Mouse (Mus musculus): Measurements from ENCODE around the gene Pex3. TPM values are rescaled to one million over a fixed set of nuclear protein-coding genes. Genes with fewer than 3 reads are reported as not detected.
"Not testable (repeated sequence)": the region's sequence is repeated elsewhere in the genome, so short reads cannot be mapped to it uniquely, and the experiment has no call there.

Gene Pex3
- polyA plus RNA-seq, 1 experiment from 2014 or later, result 31.3 TPM

DNA sequence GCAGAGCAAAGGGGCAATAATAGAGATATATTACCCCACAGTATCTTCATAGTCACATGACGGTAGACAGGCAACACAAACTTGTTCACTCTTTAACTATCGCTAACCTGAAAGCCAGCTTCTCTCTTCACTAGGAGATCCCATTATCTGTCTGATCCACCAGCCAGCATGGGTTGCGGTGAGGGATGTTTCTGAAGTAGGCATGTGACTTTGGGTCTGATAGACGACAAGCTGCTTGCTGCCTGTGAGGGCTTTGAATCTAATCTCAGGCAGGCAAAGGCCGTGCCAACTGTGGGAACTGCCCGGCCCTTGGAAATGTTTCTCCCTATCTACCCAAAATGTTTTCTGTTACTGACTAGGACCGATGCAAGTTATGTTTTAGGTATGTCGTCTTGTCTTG, 50.6 kb downstream of the Pex3 start:
- DNase-seq (ENCODE audit: low spot score) (no peak), ATAC-seq (ENCODE audit: low read depth) (no peak)
- 0 out of 2 replicates have a peak, but pooled peaks cover 3% of the 10 kb centered on the region for H3K4me1 ChIP-seq (ENCODE audit: control insufficient read depth, insufficient read depth, low read length)
- 81% methylated on average over 8 of the region's 8 CpGs for WGBS
- H3K27me3 ChIP-seq (replicated peaks; ENCODE audit: control insufficient read depth, insufficient read depth, low read length), result no peaks in the 10 kb centered on the region
- H3K27ac ChIP-seq (replicated peaks; ENCODE audit: low read depth, low read length), result no peak overlapping the region
- no peaks in the 10 kb centered on the region for H3K9me3 ChIP-seq (ENCODE audit: control insufficient read depth, low read length)
- H3K4me3 ChIP-seq (ENCODE audit: low read depth, low read length), result no peak overlapping the region
- H3K4me2 ChIP-seq (ENCODE audit: low read depth, low read length), result peak overlapping the region; percentile 81; the same call in 1 of the 2 replicates
- H3K9ac ChIP-seq (ENCODE audit: low read depth, low read length), result no peak overlapping the region
- H3K36me3 ChIP-seq (ENCODE audit: control insufficient read depth, insufficient read depth, low read length), result peaks cover 9% of the 10 kb centered on the region; the same call in 1 of the 2 replicates

DNA sequence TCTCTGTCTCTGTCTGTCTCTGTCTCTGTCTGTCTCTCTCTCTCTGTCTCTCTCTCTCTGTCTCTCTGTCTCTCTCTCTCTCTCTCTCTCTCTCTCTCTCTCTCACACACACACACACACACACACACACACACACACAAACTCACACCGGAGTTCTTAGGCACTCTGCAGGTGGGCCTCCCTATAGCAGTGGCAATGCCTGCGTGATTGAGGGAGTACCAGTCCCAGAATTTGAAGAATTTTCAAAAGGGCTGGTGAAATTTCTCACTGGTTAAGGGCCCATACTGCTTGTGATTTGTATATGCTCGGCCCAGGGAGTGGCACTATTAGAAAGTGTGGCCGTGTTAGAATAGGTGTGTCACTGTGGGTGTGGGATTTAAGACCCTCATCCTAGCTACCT, 51.4 kb downstream of the Pex3 start:
- Histone ChIP-seq H3K4me2 (ENCODE audit: low read depth, low read length) (peak overlapping the region; percentile 81), H3K4me3 (ENCODE audit: low read depth, low read length) (peak overlapping the region; percentile 61), H3K9ac (ENCODE audit: low read depth, low read length) (peak overlapping the region; percentile 74)
- H3K27ac ChIP-seq (replicated peaks; ENCODE audit: low read depth, low read length); DNase-seq (ENCODE audit: low spot score); H3K36me3 ChIP-seq (ENCODE audit: control insufficient read depth, insufficient read depth, low read length); H3K9me3 ChIP-seq (ENCODE audit: control insufficient read depth, low read length); H3K27me3 ChIP-seq (replicated peaks; ENCODE audit: control insufficient read depth, insufficient read depth, low read length); H3K4me1 ChIP-seq (ENCODE audit: control insufficient read depth, insufficient read depth, low read length); ATAC-seq (ENCODE audit: low read depth): not testable (repeated sequence)
- 49% methylated on average over 4 of the region's 4 CpGs for WGBS

DNA sequence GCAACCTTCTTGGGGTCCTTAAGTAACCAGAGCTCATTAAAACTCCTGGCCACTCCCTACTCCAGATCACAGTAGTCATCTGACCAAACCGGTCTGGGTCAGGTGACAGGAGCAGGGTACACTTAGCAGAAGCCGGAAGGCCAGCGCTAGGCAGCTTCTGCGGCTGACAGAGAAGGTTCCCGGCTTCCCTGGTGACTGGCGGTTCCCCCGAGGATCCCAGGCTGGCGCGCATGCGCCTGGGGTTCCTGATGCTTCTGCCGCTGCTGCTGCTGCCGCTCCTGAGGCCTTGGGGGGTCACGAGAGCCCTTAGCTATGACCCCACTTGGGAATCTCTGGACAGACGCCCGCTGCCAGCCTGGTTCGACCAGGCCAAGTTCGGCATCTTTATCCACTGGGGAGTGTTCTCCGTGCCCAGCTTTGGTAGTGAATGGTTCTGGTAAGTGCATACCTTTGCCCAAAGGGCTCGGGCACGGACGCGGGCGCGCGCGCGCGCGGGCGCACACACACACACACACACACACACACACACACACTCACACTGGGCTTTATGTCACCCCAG, 51.9 kb downstream of the Pex3 start:
- Histone ChIP-seq H3K9me3 (ENCODE audit: control insufficient read depth, low read length) (no peaks in the 10 kb centered on the region), H3K4me3 (ENCODE audit: low read depth, low read length) (peak overlapping the region; percentile 61), H3K4me2 (ENCODE audit: low read depth, low read length) (peak overlapping the region; percentile 81), H3K36me3 (ENCODE audit: control insufficient read depth, insufficient read depth, low read length) (no peaks in the 10 kb centered on the region), H3K27ac (replicated peaks; ENCODE audit: low read depth, low read length) (no peak overlapping the region), H3K27me3 (replicated peaks; ENCODE audit: control insufficient read depth, insufficient read depth, low read length) (no peaks in the 10 kb centered on the region), H3K9ac (ENCODE audit: low read depth, low read length) (peak overlapping the region; percentile 74), H3K4me1 (ENCODE audit: control insufficient read depth, insufficient read depth, low read length) (0 out of 2 replicates have a peak, but pooled peaks cover 3% of the 10 kb centered on the region)
- WGBS, result 0% methylated on average over 24 of the region's 30 CpGs
- DNase-seq (ENCODE audit: low spot score), result peak; percentile 91
- ATAC-seq (ENCODE audit: low read depth), result peak; percentile 98

GRCm38 (mm10) chr10:13500473-13500872, 52.5 kb downstream of the Pex3 start:
- Histone ChIP-seq H3K36me3 (ENCODE audit: control insufficient read depth, insufficient read depth, low read length) (no peaks in the 10 kb centered on the region), H3K4me1 (ENCODE audit: control insufficient read depth, insufficient read depth, low read length) (0 out of 2 replicates have a peak, but pooled peaks cover 3% of the 10 kb centered on the region), H3K27ac (replicated peaks; ENCODE audit: low read depth, low read length) (no peak overlapping the region), H3K9me3 (ENCODE audit: control insufficient read depth, low read length) (no peaks in the 10 kb centered on the region), H3K4me2 (ENCODE audit: low read depth, low read length) (peak overlapping the region; percentile 81), H3K9ac (ENCODE audit: low read depth, low read length) (peak overlapping the region; percentile 74), H3K4me3 (ENCODE audit: low read depth, low read length) (peak overlapping the region; percentile 61), H3K27me3 (replicated peaks; ENCODE audit: control insufficient read depth, insufficient read depth, low read length) (no peaks in the 10 kb centered on the region)
- 39% methylated on average over 9 of the region's 9 CpGs for WGBS
- ATAC-seq (ENCODE audit: low read depth) (no peak), DNase-seq (ENCODE audit: low spot score) (no peak)

DNA sequence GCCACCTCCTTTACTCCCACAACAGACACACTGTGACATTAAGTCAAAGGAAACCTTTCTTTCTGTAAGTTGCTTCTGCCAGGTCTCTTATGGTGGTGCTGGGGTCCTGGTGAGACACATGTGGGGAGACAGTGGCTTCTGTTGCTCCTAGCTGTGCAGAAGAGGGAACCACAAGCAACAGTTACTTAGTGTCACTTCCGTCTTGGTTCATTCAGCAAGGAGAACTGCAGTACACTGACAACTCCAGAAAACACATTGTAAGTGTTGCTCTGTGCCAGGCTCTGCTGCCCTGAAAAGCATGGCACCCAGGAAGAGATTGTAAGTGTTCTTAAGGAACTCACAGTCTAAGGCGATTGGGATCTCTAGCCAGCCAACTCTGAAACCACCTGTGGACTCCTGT, 53.6 kb downstream of the Pex3 start, which contains the start of gene Fuca2:
Fuca2 (plus strand) TSS at position 210 of the 400 bp plus-strand sequence.
- Histone ChIP-seq H3K9ac (ENCODE audit: low read depth, low read length) (no peak within 1 kb of the TSS), H3K4me2 (ENCODE audit: low read depth, low read length) (no peak within 1 kb of the TSS), H3K36me3 (ENCODE audit: control insufficient read depth, insufficient read depth, low read length) (no peaks in the 10 kb centered on the region), H3K27me3 (replicated peaks; ENCODE audit: control insufficient read depth, insufficient read depth, low read length) (no peaks in the 10 kb centered on the region), H3K4me1 (ENCODE audit: control insufficient read depth, insufficient read depth, low read length) (0 out of 2 replicates have a peak, but pooled peaks cover 3% of the 10 kb centered on the region), H3K4me3 (ENCODE audit: low read depth, low read length) (no peak within 1 kb of the TSS), H3K9me3 (ENCODE audit: control insufficient read depth, low read length) (no peaks in the 10 kb centered on the region), H3K27ac (replicated peaks; ENCODE audit: low read depth, low read length) (no peak within 1 kb of the TSS)
- DNase-seq (ENCODE audit: low spot score) (no peak), ATAC-seq (ENCODE audit: low read depth) (no peak)
- 83% methylated on average over 2 of the region's 2 CpGs for WGBS

- no peaks in the 10 kb centered on the region for H3K36me3 ChIP-seq (ENCODE audit: control insufficient read depth, insufficient read depth, low read length)
- no peak for DNase-seq (ENCODE audit: low spot score)
- H3K27me3 ChIP-seq (replicated peaks; ENCODE audit: control insufficient read depth, insufficient read depth, low read length), result no peaks in the 10 kb centered on the region
- H3K4me3 ChIP-seq (ENCODE audit: low read depth, low read length), result no peak overlapping the region
- no peak overlapping the region for H3K27ac ChIP-seq (replicated peaks; ENCODE audit: low read depth, low read length)
- H3K4me2 ChIP-seq (ENCODE audit: low read depth, low read length), result no peak overlapping the region
- no peak overlapping the region for H3K9ac ChIP-seq (ENCODE audit: low read depth, low read length)
- WGBS, result 98% methylated on average over 3 of the region's 3 CpGs
- no peaks in the 10 kb centered on the region for H3K9me3 ChIP-seq (ENCODE audit: control insufficient read depth, low read length)
- 0 out of 2 replicates have a peak, but pooled peaks cover 3% of the 10 kb centered on the region for H3K4me1 ChIP-seq (ENCODE audit: control insufficient read depth, insufficient read depth, low read length)
- ATAC-seq (ENCODE audit: low read depth), result no peak
These were observed 56.6 kb downstream of the Pex3 start for GRCm38 (mm10) chr10:13496315-13496714.

GRCm38 (mm10) chr10:13493978-13494686, 58.8 kb downstream of the Pex3 start:
- DNase-seq (ENCODE audit: low spot score), result no peak
- Histone ChIP-seq H3K27me3 (replicated peaks; ENCODE audit: control insufficient read depth, insufficient read depth, low read length) (no peaks in the 10 kb centered on the region), H3K36me3 (ENCODE audit: control insufficient read depth, insufficient read depth, low read length) (no peaks in the 10 kb centered on the region), H3K4me2 (ENCODE audit: low read depth, low read length) (no peak overlapping the region), H3K4me1 (ENCODE audit: control insufficient read depth, insufficient read depth, low read length) (no peaks in the 10 kb centered on the region), H3K9ac (ENCODE audit: low read depth, low read length) (no peak overlapping the region), H3K9me3 (ENCODE audit: control insufficient read depth, low read length) (no peaks in the 10 kb centered on the region), H3K4me3 (ENCODE audit: low read depth, low read length) (no peak overlapping the region), H3K27ac (replicated peaks; ENCODE audit: low read depth, low read length) (no peak overlapping the region)
- no peak for ATAC-seq (ENCODE audit: low read depth)
- 84% methylated on average over 9 of the region's 9 CpGs for WGBS

- no peak for DNase-seq (ENCODE audit: low spot score)
- H3K9ac ChIP-seq (ENCODE audit: low read depth, low read length), result no peak overlapping the region
- WGBS, result 79% methylated on average over 6 of the region's 6 CpGs
- H3K4me1 ChIP-seq (ENCODE audit: control insufficient read depth, insufficient read depth, low read length), result no peaks in the 10 kb centered on the region
- no peak overlapping the region for H3K27ac ChIP-seq (replicated peaks; ENCODE audit: low read depth, low read length)
- H3K36me3 ChIP-seq (ENCODE audit: control insufficient read depth, insufficient read depth, low read length), result no peaks in the 10 kb centered on the region
- no peaks in the 10 kb centered on the region for H3K9me3 ChIP-seq (ENCODE audit: control insufficient read depth, low read length)
- H3K27me3 ChIP-seq (replicated peaks; ENCODE audit: control insufficient read depth, insufficient read depth, low read length), result no peaks in the 10 kb centered on the region
- ATAC-seq (ENCODE audit: low read depth), result no peak
- no peak overlapping the region for H3K4me2 ChIP-seq (ENCODE audit: low read depth, low read length)
- no peak overlapping the region for H3K4me3 ChIP-seq (ENCODE audit: low read depth, low read length)
These were observed 63.3 kb downstream of the Pex3 start for GRCm38 (mm10) chr10:13489671-13490070.
